Mouse (Mus musculus): Measurements from ENCODE around the gene Acap2.

- no peak for TF ChIP-seq POLR2A (IDR thresholded peaks at IDR 0.05; ENCODE audit: borderline replicate concordance, insufficient read depth, low read length)
- TF ChIP-seq CTCF (IDR thresholded peaks at IDR 0.05; ENCODE audit: borderline replicate concordance, insufficient read depth, low read depth, low read length), result no peak
Measured at GRCm38 (mm10) chr16:31188270-31188669, 12.8 kb downstream of the Acap2 start.

All from cerebellum, adult 2 months (tissue).